Comparison of ENCODE assay signal across 20 mouse cellular contexts in the genomic region with DNA sequence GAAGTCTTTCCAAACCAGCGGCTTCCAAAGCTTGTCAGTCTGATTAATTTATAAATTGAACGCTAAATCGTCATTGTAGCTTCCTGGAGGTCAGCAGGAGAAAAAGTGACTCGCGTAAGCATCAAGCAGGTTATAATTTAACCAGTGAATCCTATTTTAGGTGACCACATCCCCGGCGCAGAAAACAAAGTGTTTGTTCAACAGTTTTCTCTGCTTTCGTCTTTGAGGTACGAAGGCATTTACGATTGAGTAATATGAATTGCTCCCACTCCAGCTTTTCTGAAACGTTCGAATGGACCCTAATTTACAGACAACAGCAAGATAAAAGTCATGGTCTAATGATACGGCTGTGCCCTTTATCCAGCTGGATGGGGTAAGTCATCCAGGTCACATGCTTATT. TPM values are rescaled to one million over a fixed set of nuclear protein-coding genes. Genes with fewer than 3 reads are reported as not detected.
DNase-seq lines count a peak whose midpoint lies in the region; ATAC-seq lines count a peak whose summit lies in the region.
"Had no signal": no experiment of that assay in that cellular context is flagged by ENCODE, and none has a peak within 500 bp of the region (broad histone marks: within the 10 kb centered on the region; RNA-seq: fewer than 3 reads in every experiment).

No protein-coding gene starts in this region.

- peak; percentile 52 for DNase-seq in kidney, adult 18-20 months
- peak; percentile 15 for DNase-seq in thymus, postnatal 25 days
- DNase-seq in thymus, adult 18-20 months: no peak
- DNase-seq in kidney, postnatal 36 days: peak; percentile 36 to 68
- DNase-seq in natural killer cell, adult 2 months (ENCODE audit: low spot score in 2 of 2): peak; percentile 11 to 31
- DNase-seq in layer of hippocampus, adult 11-12 months (ENCODE audit: low spot score): no peak
- no peak for DNase-seq in ovary, adult 18-20 months (ENCODE audit: low spot score)
- DNase-seq: cerebellum, postnatal 10 days; gastrocnemius, postnatal 36 days; heart, postnatal 14 days; lung, postnatal 4 days; right cerebral cortex, postnatal 4 days had no signal

- no peak for ATAC-seq in kidney, embryonic 16.5 days (ENCODE audit: low FRiP score, low TSS enrichment)
- ATAC-seq: forebrain, embryonic 16.5 days had no signal

- no peak overlapping the region for H3K4me3 ChIP-seq in kidney, embryonic 16.5 days (ENCODE audit: low read length)
- H3K4me3 ChIP-seq: embryonic facial prominence, embryonic 13.5 days; hindbrain, embryonic 12.5 days; limb, embryonic 12.5 days; lung, embryonic 15.5 days had no signal

- no peaks in the 10 kb centered on the region for H3K9me3 ChIP-seq in kidney, embryonic 16.5 days (ENCODE audit: low read length)
- H3K9me3 ChIP-seq: embryonic facial prominence, embryonic 13.5 days; heart, embryonic 10.5 days; hindbrain, embryonic 12.5 days; limb, embryonic 12.5 days; lung, embryonic 15.5 days had no signal

- no peak overlapping the region for H3K27ac ChIP-seq in kidney, embryonic 16.5 days (ENCODE audit: low read length)
- H3K27ac ChIP-seq: embryonic facial prominence, embryonic 13.5 days; hindbrain, embryonic 12.5 days; kidney, postnatal 0 days; limb, embryonic 12.5 days; lung, embryonic 15.5 days had no signal

- no peaks in the 10 kb centered on the region for H3K36me3 ChIP-seq in kidney, embryonic 16.5 days (ENCODE audit: insufficient read depth, low read length)
- H3K36me3 ChIP-seq: embryonic facial prominence, embryonic 13.5 days; heart, embryonic 10.5 days; hindbrain, embryonic 12.5 days; limb, embryonic 12.5 days; lung, embryonic 15.5 days had no signal

- no peak overlapping the region for H3K4me2 ChIP-seq in kidney, embryonic 16.5 days (replicated peaks; ENCODE audit: low read depth, low read length)
- H3K4me2 ChIP-seq: embryonic facial prominence, embryonic 13.5 days; hindbrain, embryonic 12.5 days; limb, embryonic 12.5 days; lung, embryonic 15.5 days had no signal

- WGBS in kidney, embryonic 16.5 days: 56% methylated on average over 13 of the region's 13 CpGs

- H3K9ac ChIP-seq in kidney, embryonic 16.5 days (replicated peaks; ENCODE audit: low read length): no peak overlapping the region
- H3K9ac ChIP-seq: embryonic facial prominence, embryonic 13.5 days; hindbrain, embryonic 12.5 days; limb, embryonic 12.5 days; lung, embryonic 15.5 days had no signal

- H3K27me3 ChIP-seq in kidney, embryonic 16.5 days (ENCODE audit: insufficient read depth, low read length): no peaks in the 10 kb centered on the region
- H3K27me3 ChIP-seq: embryonic facial prominence, embryonic 13.5 days; hindbrain, embryonic 12.5 days; limb, embryonic 12.5 days; lung, embryonic 15.5 days had no signal

- H3K4me1 ChIP-seq in kidney, embryonic 16.5 days (ENCODE audit: insufficient read depth, low read length): no peaks in the 10 kb centered on the region
- H3K4me1 ChIP-seq: hindbrain, embryonic 12.5 days; limb, embryonic 12.5 days; lung, embryonic 15.5 days had no signal

RNA-seq across cellular contexts. Expression of a gene that starts 21.9 kb away (rescaled TPM):
- 9.6 and 10.3 TPM in 2 replicates for polyA plus RNA-seq in kidney, embryonic 16.5 days (2015; fragmentation: Nextera tagmentation; extraction: Ambion mirVana)

Comparison
In these comparisons a context has a peak if more than half of its experiments do, and no peak if none do; other contexts are left out.
1. DNase-seq: peak in kidney, adult 18-20 months (single experiment), thymus, postnatal 25 days (single experiment), kidney, postnatal 36 days (2 of 2) and natural killer cell, adult 2 months (2 of 2); none in thymus, adult 18-20 months (0 of 2), layer of hippocampus, adult 11-12 months (single experiment) and ovary, adult 18-20 months (single experiment).